Mouse (Mus musculus) adrenal gland, postnatal 14 days (tissue): Measurements from ENCODE around the gene Igf2. TPM values are rescaled to one million over a fixed set of nuclear protein-coding genes. Genes with fewer than 3 reads are reported as not detected.

Experiments used
- DNase-seq: peaks from one replicate; pipeline ENCODE4 v3.0.0; 2021; ENCODE audit warnings: mixed read lengths
- microRNA-seq, 2 experiments: library from miRNA; unstranded; fragments of <30 nt; microRNA quantifications; one replicate each; pipeline ENCODE4 v1.2.0; 2021
- total RNA-seq: library from RNA; stranded (reverse); gene quantifications from 2 replicates; pipeline ENCODE4 v1.2.3, GENCODE M21; 2021

Igf2 gene
- total RNA-seq, 1 experiment from 2014 or later = 187 TPM

GRCm38 (mm10) chr7:142659181-142659681 lies 7.4 kb downstream of the Igf2 start:
- DNase-seq = peak; percentile 49

GRCm38 (mm10) chr7:142658681-142659180 lies 7.9 kb downstream of the Igf2 start:
- DNase-seq = peak; percentile 27

- no peak for DNase-seq
Observed at GRCm38 (mm10) chr7:142657821-142658614, 8.6 kb downstream of the Igf2 start.

GRCm38 (mm10) chr7:142657341-142657791 lies 9.2 kb downstream of the Igf2 start:
- no peak for DNase-seq

- DNase-seq = peak; percentile 41
Observed at GRCm38 (mm10) chr7:142656055-142656454, 10.6 kb downstream of the Igf2 start.

- no peak for DNase-seq
Observed at GRCm38 (mm10) chr7:142655633-142656032, 11.0 kb downstream of the Igf2 start.

- DNase-seq = no peak
Observed at GRCm38 (mm10) chr7:142653726-142654125, 12.9 kb downstream of the Igf2 start.

GRCm38 (mm10) chr7:142646676-142647075 lies 19.9 kb downstream of the Igf2 start:
- no peak for DNase-seq

- no peak for DNase-seq
Observed at GRCm38 (mm10) chr7:142645045-142645444, 21.6 kb downstream of the Igf2 start.

- no peak for DNase-seq
Observed at GRCm38 (mm10) chr7:142636178-142636577, 30.4 kb downstream of the Igf2 start.

GRCm38 (mm10) chr7:142630691-142631090 lies 35.9 kb downstream of the Igf2 start:
- peak; percentile 72 for DNase-seq

GRCm38 (mm10) chr7:142629806-142630205 lies 36.8 kb downstream of the Igf2 start:
- peak; percentile 38 for DNase-seq

- no peak for DNase-seq
Observed at GRCm38 (mm10) chr7:142622180-142622579, 44.4 kb downstream of the Igf2 start.

GRCm38 (mm10) chr7:142613077-142613476 lies 53.5 kb downstream of the Igf2 start:
- DNase-seq = no peak

- DNase-seq = peak; percentile 79
Observed at GRCm38 (mm10) chr7:142610627-142611406, 55.8 kb downstream of the Igf2 start.

- DNase-seq = no peak
Observed at GRCm38 (mm10) chr7:142600921-142601320, 65.7 kb downstream of the Igf2 start.

Small RNA genes within 50 kb of the gene (microRNA-seq; reads per million reads assigned to microRNA genes)
- gene Mir483 = 266 to 1,628 reads per million in 2 experiments

Other genes with a start within 250 kb of the Igf2 start
- gene Syt8, start 232.0 kb downstream of the Igf2 start, total RNA-seq = not detected in 2 replicates
- gene Tnni2, start 225.0 kb downstream of the Igf2 start, total RNA-seq = 0.56 and 0.67 TPM in 2 replicates
- 20.4 and 52.3 TPM in 2 replicates for gene Lsp1, start 206.0 kb downstream of the Igf2 start, total RNA-seq
- 1.1 and 1.8 TPM in 2 replicates for gene Tnnt3, start 168.0 kb downstream of the Igf2 start, total RNA-seq
- gene Mrpl23, start 134.1 kb downstream of the Igf2 start, total RNA-seq = 13.3 and 17.9 TPM in 2 replicates
- not detected in 2 replicates for gene Gm49394, start 3.1 kb upstream of the Igf2 start, total RNA-seq
- gene Ins2, start 76.6 kb upstream of the Igf2 start, total RNA-seq = not detected in 2 replicates